ENCODE assay signal across 17 mouse cellular contexts in genomic region chr17:64923762-64924161, GRCm38 (mm10).
A peak's percentile ranks its signal among the peaks of the same experiment; 100 is the strongest.
DNase-seq lines count a peak whose midpoint lies in the region; ATAC-seq and TF ChIP-seq lines count a peak whose summit lies in the region.
"Had no signal": no experiment of that assay in that cellular context is flagged by ENCODE, and none has a peak within 500 bp of the region (broad histone marks: within the 10 kb centered on the region; RNA-seq: fewer than 3 reads in every experiment).

No protein-coding gene starts in this region.

- no peak for TF ChIP-seq CTCF in forebrain, postnatal 0 days (IDR thresholded peaks at IDR 0.05; ENCODE audit: low read depth)

- DNase-seq in forebrain, postnatal 0 days, result no peak
- DNase-seq in neural tube, embryonic 10.5 days (ENCODE audit: extremely low spot score, low spot score), result no peak
- DNase-seq: adrenal gland, adult 8-10 months; adrenal gland, postnatal 25 days; cerebellum, adult 18-20 months; cerebellum, adult 9-10 months; cerebellum, postnatal 14 days; gastrocnemius, postnatal 25 days had no signal

- H3K4me3 ChIP-seq in forebrain, embryonic 13.5 days, result no peak overlapping the region
- no peak overlapping the region for H3K4me3 ChIP-seq in forebrain, postnatal 0 days (ENCODE audit: low read depth, low read length)
- no peak overlapping the region for H3K4me3 ChIP-seq in forebrain, embryonic 16.5 days (replicated peaks; ENCODE audit: low read length)
- no peak overlapping the region for H3K4me3 ChIP-seq in forebrain, embryonic 12.5 days (replicated peaks)
- no peak overlapping the region for H3K4me3 ChIP-seq in neural tube, embryonic 13.5 days
- H3K4me3 ChIP-seq: hindbrain, embryonic 12.5 days; hindbrain, embryonic 15.5 days had no signal

- no peak overlapping the region for H3K27ac ChIP-seq in forebrain, embryonic 13.5 days
- H3K27ac ChIP-seq in forebrain, postnatal 0 days (ENCODE audit: low read depth, low read length), result no peak overlapping the region
- no peak overlapping the region for H3K27ac ChIP-seq in forebrain, embryonic 16.5 days (ENCODE audit: low read length)
- H3K27ac ChIP-seq in forebrain, embryonic 12.5 days, result no peak overlapping the region
- no peak overlapping the region for H3K27ac ChIP-seq in neural tube, embryonic 13.5 days (replicated peaks)
- H3K27ac ChIP-seq: hindbrain, embryonic 12.5 days; hindbrain, embryonic 15.5 days had no signal

- no peak overlapping the region for H3K9ac ChIP-seq in forebrain, embryonic 13.5 days
- no peak overlapping the region for H3K9ac ChIP-seq in forebrain, postnatal 0 days
- H3K9ac ChIP-seq in forebrain, embryonic 16.5 days (replicated peaks; ENCODE audit: low read depth, low read length), result no peak overlapping the region
- H3K9ac ChIP-seq in forebrain, embryonic 12.5 days, result no peak overlapping the region
- H3K9ac ChIP-seq in neural tube, embryonic 13.5 days, result no peak overlapping the region
- H3K9ac ChIP-seq: hindbrain, embryonic 12.5 days; hindbrain, embryonic 15.5 days had no signal

- H3K36me3 ChIP-seq in forebrain, embryonic 13.5 days (ENCODE audit: poor library complexity, severe bottlenecking), result no peaks in the 10 kb centered on the region
- H3K36me3 ChIP-seq in forebrain, postnatal 0 days (ENCODE audit: insufficient read depth), result no peaks in the 10 kb centered on the region
- no peaks in the 10 kb centered on the region for H3K36me3 ChIP-seq in forebrain, embryonic 16.5 days (ENCODE audit: control insufficient read depth, insufficient read depth)
- no peaks in the 10 kb centered on the region for H3K36me3 ChIP-seq in forebrain, embryonic 12.5 days (replicated peaks)
- no peaks in the 10 kb centered on the region for H3K36me3 ChIP-seq in neural tube, embryonic 13.5 days
- H3K36me3 ChIP-seq: hindbrain, embryonic 12.5 days; hindbrain, embryonic 15.5 days had no signal

- peak; percentile 33 for ATAC-seq in forebrain, embryonic 13.5 days
- no peak for ATAC-seq in forebrain, postnatal 0 days
- ATAC-seq in forebrain, embryonic 16.5 days, result 0 out of 2 replicates have a peak, but pooled peaks have one; percentile 12
- ATAC-seq in forebrain, embryonic 12.5 days (ENCODE audit: low FRiP score), result no peak
- peak; percentile 23; the same call in 1 of the 2 replicates for ATAC-seq in neural tube, embryonic 13.5 days (ENCODE audit: low read depth)
- ATAC-seq: activated CD4-positive, CD25-positive, alpha-beta regulatory T cell, adult 4 months; intestine, postnatal 0 days had no signal

- H3K9me3 ChIP-seq in forebrain, embryonic 13.5 days (replicated peaks), result no peaks in the 10 kb centered on the region
- no peaks in the 10 kb centered on the region for H3K9me3 ChIP-seq in forebrain, postnatal 0 days (ENCODE audit: low read length)
- H3K9me3 ChIP-seq in forebrain, embryonic 16.5 days (ENCODE audit: control insufficient read depth, low read length), result no peaks in the 10 kb centered on the region
- no peaks in the 10 kb centered on the region for H3K9me3 ChIP-seq in forebrain, embryonic 12.5 days
- no peaks in the 10 kb centered on the region for H3K9me3 ChIP-seq in neural tube, embryonic 13.5 days
- H3K9me3 ChIP-seq: hindbrain, embryonic 12.5 days; hindbrain, embryonic 15.5 days had no signal

- H3K27me3 ChIP-seq in forebrain, embryonic 13.5 days, result no peaks in the 10 kb centered on the region
- no peaks in the 10 kb centered on the region for H3K27me3 ChIP-seq in forebrain, postnatal 0 days (ENCODE audit: insufficient read depth, low read length)
- no peaks in the 10 kb centered on the region for H3K27me3 ChIP-seq in forebrain, embryonic 16.5 days (replicated peaks; ENCODE audit: control insufficient read depth, insufficient read depth, low read length)
- no peaks in the 10 kb centered on the region for H3K27me3 ChIP-seq in forebrain, embryonic 12.5 days
- H3K27me3 ChIP-seq in neural tube, embryonic 13.5 days, result no peaks in the 10 kb centered on the region
- H3K27me3 ChIP-seq: hindbrain, embryonic 12.5 days; hindbrain, embryonic 15.5 days had no signal

- no peak overlapping the region for H3K4me2 ChIP-seq in forebrain, embryonic 13.5 days
- H3K4me2 ChIP-seq in forebrain, postnatal 0 days (ENCODE audit: low read depth), result no peak overlapping the region
- no peak overlapping the region for H3K4me2 ChIP-seq in forebrain, embryonic 16.5 days (ENCODE audit: low read length)
- H3K4me2 ChIP-seq in forebrain, embryonic 12.5 days, result no peak overlapping the region
- no peak overlapping the region for H3K4me2 ChIP-seq in neural tube, embryonic 13.5 days
- H3K4me2 ChIP-seq: heart, embryonic 11.5 days; hindbrain, embryonic 12.5 days; hindbrain, embryonic 15.5 days had no signal

- 74% methylated on average over 5 of the region's 5 CpGs for WGBS in forebrain, embryonic 13.5 days
- 70% methylated on average over 5 of the region's 5 CpGs for WGBS in forebrain, postnatal 0 days
- 65% methylated on average over 5 of the region's 5 CpGs for WGBS in forebrain, embryonic 16.5 days
- WGBS in forebrain, embryonic 12.5 days, result 87% methylated on average over 5 of the region's 5 CpGs
- WGBS in neural tube, embryonic 13.5 days, result 79% methylated on average over 5 of the region's 5 CpGs

- H3K4me1 ChIP-seq in forebrain, embryonic 13.5 days, result peaks cover 30% of the 10 kb centered on the region
- no peaks in the 10 kb centered on the region for H3K4me1 ChIP-seq in forebrain, postnatal 0 days (ENCODE audit: insufficient read depth)
- peaks cover 6% of the 10 kb centered on the region for H3K4me1 ChIP-seq in forebrain, embryonic 16.5 days (replicated peaks; ENCODE audit: control insufficient read depth, insufficient read depth, low read length)
- no peaks in the 10 kb centered on the region; the same call in 1 of the 2 replicates for H3K4me1 ChIP-seq in forebrain, embryonic 12.5 days
- H3K4me1 ChIP-seq in neural tube, embryonic 13.5 days (replicated peaks), result 0 out of 2 replicates have a peak, but pooled peaks cover 3% of the 10 kb centered on the region
- H3K4me1 ChIP-seq: hindbrain, embryonic 12.5 days had no signal

Comparison
In these comparisons a context has a peak if more than half of its experiments do, and no peak if none do; other contexts are left out.
1. ATAC-seq: peak in forebrain, embryonic 13.5 days (single experiment), forebrain, embryonic 16.5 days (single experiment) and neural tube, embryonic 13.5 days (single experiment); none in forebrain, postnatal 0 days (single experiment) and forebrain, embryonic 12.5 days (single experiment).